Mouse (Mus musculus): ENCODE data around the gene Eif3m. TPM values are rescaled to one million over a fixed set of nuclear protein-coding genes. Genes with fewer than 3 reads are reported as not detected.

Gene Eif3m
- 332 and 352 TPM in 2 replicates for polyA plus RNA-seq (2015; fragmentation: Nextera tagmentation; extraction: Ambion mirVana)

- Histone ChIP-seq H3K4me3 (ENCODE audit: low read length) (peak within 1 kb of the TSS; percentile 91), H3K9me3 (ENCODE audit: low read length) (no peaks in the 10 kb centered on the region), H3K27me3 (ENCODE audit: insufficient read depth, low read length) (no peaks in the 10 kb centered on the region), H3K9ac (replicated peaks; ENCODE audit: low read length) (peak within 1 kb of the TSS; percentile 95), H3K4me2 (replicated peaks; ENCODE audit: low read depth, low read length) (peak within 1 kb of the TSS; percentile 85), H3K4me1 (ENCODE audit: insufficient read depth, low read length) (peaks cover 29% of the 10 kb centered on the region), H3K27ac (ENCODE audit: low read length) (peak within 1 kb of the TSS; percentile 82), H3K36me3 (ENCODE audit: insufficient read depth, low read length) (peaks cover 16% of the 10 kb centered on the region)
- 0% methylated on average over 25 of the region's 25 CpGs for WGBS
- ATAC-seq (ENCODE audit: low FRiP score, low TSS enrichment): peak; percentile 99
These were observed at the start of gene Eif3m for GRCm38 (mm10) chr2:105016967-105017287. Gene Eif3m (minus strand): TSS chr2:105017080.

GRCm38 (mm10) chr2:105062741-105063372, 46.0 kb upstream of the Eif3m start:
- Histone ChIP-seq H3K27me3 (ENCODE audit: insufficient read depth, low read length) (no peaks in the 10 kb centered on the region), H3K4me2 (replicated peaks; ENCODE audit: low read depth, low read length) (no peak overlapping the region; the same call in 1 of the 2 replicates), H3K4me3 (ENCODE audit: low read length) (no peak overlapping the region), H3K9me3 (ENCODE audit: low read length) (no peaks in the 10 kb centered on the region), H3K27ac (ENCODE audit: low read length) (peak overlapping the region; percentile 77), H3K9ac (replicated peaks; ENCODE audit: low read length) (no peak overlapping the region), H3K4me1 (ENCODE audit: insufficient read depth, low read length) (peaks cover 10% of the 10 kb centered on the region; the same call in 1 of the 2 replicates), H3K36me3 (ENCODE audit: insufficient read depth, low read length) (no peaks in the 10 kb centered on the region)
- WGBS: 16% methylated on average over 7 of the region's 7 CpGs
- peak; percentile 67; the same call in 1 of the 2 replicates for ATAC-seq (ENCODE audit: low FRiP score, low TSS enrichment)

GRCm38 (mm10) chr2:105058577-105059116, 41.8 kb upstream of the Eif3m start:
- H3K27me3 ChIP-seq (ENCODE audit: insufficient read depth, low read length): no peaks in the 10 kb centered on the region
- no peak overlapping the region for H3K4me3 ChIP-seq (ENCODE audit: low read length)
- no peaks in the 10 kb centered on the region for H3K9me3 ChIP-seq (ENCODE audit: low read length)
- H3K27ac ChIP-seq (ENCODE audit: low read length): no peak overlapping the region
- H3K36me3 ChIP-seq (ENCODE audit: insufficient read depth, low read length): no peaks in the 10 kb centered on the region
- no peak overlapping the region for H3K4me2 ChIP-seq (replicated peaks; ENCODE audit: low read depth, low read length)
- no peak overlapping the region for H3K9ac ChIP-seq (replicated peaks; ENCODE audit: low read length)
- peaks cover 7% of the 10 kb centered on the region; the same call in 1 of the 2 replicates for H3K4me1 ChIP-seq (ENCODE audit: insufficient read depth, low read length)
- ATAC-seq (ENCODE audit: low FRiP score, low TSS enrichment): no peak
- WGBS: 51% methylated on average over 7 of the region's 7 CpGs

GRCm38 (mm10) chr2:105055529-105055928, 38.6 kb upstream of the Eif3m start:
- 46% methylated on average over 1 of the region's 1 CpGs for WGBS
- ATAC-seq (ENCODE audit: low FRiP score, low TSS enrichment): no peak
- no peaks in the 10 kb centered on the region for H3K9me3 ChIP-seq (ENCODE audit: low read length)
- no peak overlapping the region for H3K4me2 ChIP-seq (replicated peaks; ENCODE audit: low read depth, low read length)
- H3K4me1 ChIP-seq (ENCODE audit: insufficient read depth, low read length): peaks cover 4% of the 10 kb centered on the region; the same call in 1 of the 2 replicates
- H3K4me3 ChIP-seq (ENCODE audit: low read length): no peak overlapping the region
- no peak overlapping the region for H3K9ac ChIP-seq (replicated peaks; ENCODE audit: low read length)
- no peaks in the 10 kb centered on the region for H3K36me3 ChIP-seq (ENCODE audit: insufficient read depth, low read length)
- H3K27ac ChIP-seq (ENCODE audit: low read length): no peak overlapping the region
- H3K27me3 ChIP-seq (ENCODE audit: insufficient read depth, low read length): no peaks in the 10 kb centered on the region

GRCm38 (mm10) chr2:105048301-105048700, 31.4 kb upstream of the Eif3m start:
- Histone ChIP-seq H3K4me1 (ENCODE audit: insufficient read depth, low read length) (no peaks in the 10 kb centered on the region), H3K4me2 (replicated peaks; ENCODE audit: low read depth, low read length) (no peak overlapping the region), H3K27ac (ENCODE audit: low read length) (no peak overlapping the region), H3K9ac (replicated peaks; ENCODE audit: low read length) (no peak overlapping the region), H3K9me3 (ENCODE audit: low read length) (no peaks in the 10 kb centered on the region), H3K4me3 (ENCODE audit: low read length) (no peak overlapping the region), H3K36me3 (ENCODE audit: insufficient read depth, low read length) (no peaks in the 10 kb centered on the region), H3K27me3 (ENCODE audit: insufficient read depth, low read length) (no peaks in the 10 kb centered on the region)
- ATAC-seq (ENCODE audit: low FRiP score, low TSS enrichment): no peak
- WGBS: 55% methylated on average over 1 of the region's 1 CpGs

GRCm38 (mm10) chr2:105043152-105043551, 26.3 kb upstream of the Eif3m start:
- no peaks in the 10 kb centered on the region for H3K27me3 ChIP-seq (ENCODE audit: insufficient read depth, low read length)
- no peaks in the 10 kb centered on the region for H3K9me3 ChIP-seq (ENCODE audit: low read length)
- H3K4me2 ChIP-seq (replicated peaks; ENCODE audit: low read depth, low read length): no peak overlapping the region
- no peak overlapping the region for H3K4me3 ChIP-seq (ENCODE audit: low read length)
- no peak overlapping the region for H3K9ac ChIP-seq (replicated peaks; ENCODE audit: low read length)
- 0 out of 2 replicates have a peak overlapping the region, but pooled peaks have one; percentile 56 for H3K27ac ChIP-seq (ENCODE audit: low read length)
- H3K4me1 ChIP-seq (ENCODE audit: insufficient read depth, low read length): peaks cover 6% of the 10 kb centered on the region
- 0 out of 2 replicates have a peak, but pooled peaks have one; percentile 57 for ATAC-seq (ENCODE audit: low FRiP score, low TSS enrichment)
- WGBS: 21% methylated on average over 4 of the region's 4 CpGs
- H3K36me3 ChIP-seq (ENCODE audit: insufficient read depth, low read length): no peaks in the 10 kb centered on the region

- Histone ChIP-seq H3K27ac (ENCODE audit: low read length) (no peak overlapping the region), H3K27me3 (ENCODE audit: insufficient read depth, low read length) (no peaks in the 10 kb centered on the region), H3K4me2 (replicated peaks; ENCODE audit: low read depth, low read length) (no peak overlapping the region), H3K4me1 (ENCODE audit: insufficient read depth, low read length) (peaks cover 24% of the 10 kb centered on the region), H3K4me3 (ENCODE audit: low read length) (no peak overlapping the region), H3K9ac (replicated peaks; ENCODE audit: low read length) (no peak overlapping the region), H3K9me3 (ENCODE audit: low read length) (no peaks in the 10 kb centered on the region), H3K36me3 (ENCODE audit: insufficient read depth, low read length) (no peaks in the 10 kb centered on the region)
- 67% methylated on average over 4 of the region's 4 CpGs for WGBS
- ATAC-seq (ENCODE audit: low FRiP score, low TSS enrichment): no peak
These were observed 24.0 kb upstream of the Eif3m start for GRCm38 (mm10) chr2:105040859-105041258.

GRCm38 (mm10) chr2:105038879-105039278, 22.0 kb upstream of the Eif3m start:
- 87% methylated on average over 5 of the region's 5 CpGs for WGBS
- peaks cover 31% of the 10 kb centered on the region for H3K4me1 ChIP-seq (ENCODE audit: insufficient read depth, low read length)
- H3K4me3 ChIP-seq (ENCODE audit: low read length): no peak overlapping the region
- H3K27me3 ChIP-seq (ENCODE audit: insufficient read depth, low read length): no peaks in the 10 kb centered on the region
- ATAC-seq (ENCODE audit: low FRiP score, low TSS enrichment): no peak
- no peaks in the 10 kb centered on the region for H3K36me3 ChIP-seq (ENCODE audit: insufficient read depth, low read length)
- no peak overlapping the region for H3K9ac ChIP-seq (replicated peaks; ENCODE audit: low read length)
- no peak overlapping the region for H3K4me2 ChIP-seq (replicated peaks; ENCODE audit: low read depth, low read length)
- H3K27ac ChIP-seq (ENCODE audit: low read length): no peak overlapping the region
- no peaks in the 10 kb centered on the region for H3K9me3 ChIP-seq (ENCODE audit: low read length)

- H3K4me3 ChIP-seq (ENCODE audit: low read length): no peak overlapping the region
- H3K36me3 ChIP-seq (ENCODE audit: insufficient read depth, low read length): no peaks in the 10 kb centered on the region
- H3K9me3 ChIP-seq (ENCODE audit: low read length): no peaks in the 10 kb centered on the region
- H3K4me2 ChIP-seq (replicated peaks; ENCODE audit: low read depth, low read length): no peak overlapping the region
- WGBS: 60% methylated on average over 7 of the region's 7 CpGs
- peaks cover 29% of the 10 kb centered on the region for H3K4me1 ChIP-seq (ENCODE audit: insufficient read depth, low read length)
- no peak overlapping the region for H3K9ac ChIP-seq (replicated peaks; ENCODE audit: low read length)
- no peak for ATAC-seq (ENCODE audit: low FRiP score, low TSS enrichment)
- no peaks in the 10 kb centered on the region for H3K27me3 ChIP-seq (ENCODE audit: insufficient read depth, low read length)
- no peak overlapping the region for H3K27ac ChIP-seq (ENCODE audit: low read length)
These were observed 21.2 kb upstream of the Eif3m start for GRCm38 (mm10) chr2:105037956-105038569.
